Mouse (Mus musculus) granulocyte monocyte progenitor cell, adult 5-6 weeks (primary cell): Measurements from ENCODE around the gene Hist1h1d. TPM values are rescaled to one million over a fixed set of nuclear protein-coding genes. Genes with fewer than 3 reads are reported as not detected.
"Not testable (repeated sequence)": the region's sequence is repeated elsewhere in the genome, so short reads cannot be mapped to it uniquely, and the experiment has no call there.

Source experiments
- ATAC-seq: replicated peaks from 2 replicates; pipeline ENCODE4 v1.8.0; 2016; ENCODE audit warnings: mild to moderate bottlenecking, moderate TSS enrichment, inconsistent platforms; ENCODE audit not compliant: poor library complexity, severe bottlenecking
- total RNA-seq, 2 experiments: library from RNA; stranded (forward) in 1 of 2; stranded (reverse) in 1 of 2; fragments of 200-712, 200-1000 nt in 1 of 2; fragments of >200 nt in 1 of 2; fragmentation: Nextera tagmentation in 1 of 2; gene quantifications; 2 replicates each; pipeline ENCODE4 v1.2.3; 2014 to 2017

The Hist1h1d gene
- total RNA-seq, 2 experiments from 2014 or later, result 13.1 to 109 TPM

- ATAC-seq, result peak; percentile 72
Observed at GRCm38 (mm10) chr13:23543965-23544786, 8.9 kb upstream of the Hist1h1d start, which contains the start of gene Hist1h3f. Gene Hist1h3f, plus strand, starts transcription at chr13:23544052.

- peak; percentile 27 for ATAC-seq
Observed at GRCm38 (mm10) chr13:23544787-23545120, 8.3 kb upstream of the Hist1h1d start.

GRCm38 (mm10) chr13:23546694-23547093 lies 6.4 kb upstream of the Hist1h1d start:
- ATAC-seq, result no peak

GRCm38 (mm10) chr13:23550761-23551145 lies 2.3 kb upstream of the Hist1h1d start:
- no peak for ATAC-seq

GRCm38 (mm10) chr13:23551146-23551834 lies 1.8 kb upstream of the Hist1h1d start, which contains the start of gene Hist1h4f:
Gene Hist1h4f, minus strand, starts transcription at chr13:23551648.
- peak; percentile 63 for ATAC-seq

GRCm38 (mm10) chr13:23551931-23552914 lies 839 bp upstream of the Hist1h1d start:
- no peak for ATAC-seq

- no peak for ATAC-seq
Observed at GRCm38 (mm10) chr13:23554393-23554792, 1.3 kb downstream of the Hist1h1d start.

GRCm38 (mm10) chr13:23554925-23555838 lies 2.1 kb downstream of the Hist1h1d start:
- ATAC-seq, result peak; percentile 64

- ATAC-seq, result peak; percentile 59
Observed at GRCm38 (mm10) chr13:23555839-23556416, 2.9 kb downstream of the Hist1h1d start.

- no peak for ATAC-seq
Observed at GRCm38 (mm10) chr13:23556906-23557305, 3.8 kb downstream of the Hist1h1d start.

GRCm38 (mm10) chr13:23560699-23561098 lies 7.6 kb downstream of the Hist1h1d start:
- ATAC-seq, result not testable (repeated sequence)

- ATAC-seq, result not testable (repeated sequence)
Observed at GRCm38 (mm10) chr13:23561531-23561882, 8.4 kb downstream of the Hist1h1d start.

- ATAC-seq, result peak; percentile 92
Observed at GRCm38 (mm10) chr13:23561883-23562659, 9.0 kb downstream of the Hist1h1d start, which contains the start of gene Hist1h3e. Gene Hist1h3e, minus strand, starts transcription at chr13:23562369.

- ATAC-seq, result peak; percentile 57
Observed at GRCm38 (mm10) chr13:23562699-23563462, 9.8 kb downstream of the Hist1h1d start.

- no peak for ATAC-seq
Observed at GRCm38 (mm10) chr13:23564482-23564881, 11.4 kb downstream of the Hist1h1d start.

- 0 out of 2 replicates have a peak, but pooled peaks have one; percentile 1 for ATAC-seq
Observed at GRCm38 (mm10) chr13:23570261-23571021, 17.4 kb downstream of the Hist1h1d start.
